Mouse (Mus musculus): ENCODE data around the gene Pxmp4. TPM values are rescaled to one million over a fixed set of nuclear protein-coding genes. Genes with fewer than 3 reads are reported as not detected.
A peak's percentile ranks its signal among the peaks of the same experiment; 100 is the strongest.

Gene Pxmp4
- total RNA-seq, 1 experiment from 2014 or later = 18.2 TPM

DNA sequence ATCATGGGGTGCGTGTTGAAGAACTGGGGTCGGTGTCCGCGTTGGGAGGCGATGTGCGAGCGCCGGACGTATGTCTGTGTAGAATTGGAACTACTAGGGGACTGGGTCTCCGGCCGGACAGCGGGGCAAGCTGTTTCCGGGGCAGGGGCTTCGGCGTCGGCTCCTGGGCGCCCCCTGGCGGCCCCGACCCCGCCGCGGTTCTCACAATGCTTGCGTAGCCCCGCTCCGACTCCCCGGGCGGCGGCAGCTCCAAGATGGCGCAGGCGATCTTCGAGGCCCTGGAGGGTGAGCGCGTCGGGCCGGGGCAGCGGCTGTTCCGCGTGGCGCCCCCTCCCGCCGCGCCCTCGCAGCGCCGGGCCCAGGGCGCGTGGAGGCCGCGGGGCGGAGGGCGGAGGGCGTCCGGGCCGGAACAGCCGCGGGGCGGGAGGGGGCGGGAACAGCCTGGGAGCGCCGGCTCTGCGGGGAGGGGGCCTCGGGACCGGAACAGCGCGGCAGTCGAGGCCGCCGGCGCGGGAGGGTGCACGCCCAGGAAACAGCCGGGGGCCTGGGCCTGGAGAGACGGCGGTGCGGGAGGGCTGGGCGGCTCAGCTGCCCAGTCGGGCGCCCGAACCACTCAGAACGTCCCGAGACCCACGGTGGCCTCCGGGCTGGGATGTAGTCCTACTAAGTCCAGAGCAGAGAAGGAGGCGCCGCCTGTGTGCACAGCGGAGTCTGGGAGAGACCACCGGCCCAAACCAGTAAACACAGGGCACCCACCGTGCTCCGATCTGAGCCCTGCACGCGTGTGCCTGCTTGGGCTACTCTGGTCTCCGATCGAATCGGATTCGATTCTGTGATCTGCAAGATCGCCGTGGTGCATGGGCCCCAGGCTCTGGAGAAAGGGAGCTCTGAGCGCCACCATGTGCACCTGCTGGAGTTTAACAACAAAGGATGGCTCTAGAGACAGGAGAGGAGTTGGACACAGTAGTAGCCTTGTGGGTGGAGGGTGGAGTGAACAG, 9.9 kb upstream of the Pxmp4 start, which contains the start of the genes Zfp341 and 4930519P11Rik:
Gene Zfp341, plus strand, starts transcription at position 180 of the 998 bp plus-strand sequence.
Gene 4930519P11Rik, minus strand, starts transcription at position 320 of the 998 bp plus-strand sequence.
- peak; percentile 76 for ATAC-seq (replicated peaks; ENCODE audit: low read depth, poor library complexity, severe bottlenecking)

DNA sequence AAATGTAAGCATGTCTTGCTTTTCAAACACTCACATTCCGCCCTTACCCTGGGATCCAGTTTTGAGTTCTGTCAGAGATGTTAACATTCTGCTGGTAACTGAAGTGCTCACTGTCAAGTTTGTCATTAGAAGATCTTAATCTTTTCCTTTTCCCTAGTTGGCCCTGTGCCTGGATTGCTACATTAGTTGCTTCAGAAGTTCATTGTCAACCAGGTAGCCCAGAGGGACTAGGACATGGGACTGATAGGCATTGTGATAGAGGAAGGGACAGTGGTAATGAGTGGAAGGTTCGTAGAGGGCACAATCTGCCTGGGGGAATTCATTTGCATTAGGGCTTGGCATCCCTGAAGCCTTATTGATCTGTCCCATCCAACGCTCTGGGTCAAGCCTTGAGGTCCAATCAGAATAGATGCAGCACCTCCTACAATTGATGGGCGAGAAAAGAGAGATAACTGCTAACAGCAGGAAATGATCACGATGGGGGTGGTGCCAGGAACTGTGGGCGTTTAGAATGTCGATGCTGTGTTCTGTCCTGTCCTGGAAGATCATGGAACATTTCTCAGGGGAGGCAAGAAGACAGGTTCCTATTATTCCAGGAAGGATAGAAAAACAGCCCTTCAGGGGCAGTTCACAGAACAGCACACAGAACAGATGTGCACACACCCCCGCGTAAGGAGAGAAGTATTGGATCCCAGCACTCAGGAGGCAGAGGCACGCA, 5.7 kb upstream of the Pxmp4 start:
- no peak for ATAC-seq (replicated peaks; ENCODE audit: low read depth, poor library complexity, severe bottlenecking)

DNA sequence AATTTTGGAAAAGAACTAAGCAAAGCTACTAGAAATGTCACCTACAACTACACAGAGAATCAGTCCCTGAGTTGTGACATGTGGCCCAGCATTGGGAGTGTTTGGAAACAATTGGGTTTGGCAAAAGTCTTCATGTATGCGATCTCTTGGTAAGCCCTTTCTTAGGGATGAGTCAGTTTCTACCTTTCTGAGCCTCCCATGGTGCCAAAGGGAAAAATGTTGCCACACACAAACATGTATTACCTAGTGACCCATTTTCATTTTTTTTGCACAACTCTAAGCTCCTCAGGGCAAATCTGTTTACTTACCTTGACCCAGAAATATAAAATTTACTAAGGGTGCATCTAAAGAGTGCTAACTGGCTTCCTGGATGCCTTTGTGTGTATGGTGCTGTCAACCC, 3.5 kb upstream of the Pxmp4 start:
- no peak for ATAC-seq (replicated peaks; ENCODE audit: low read depth, poor library complexity, severe bottlenecking)

DNA sequence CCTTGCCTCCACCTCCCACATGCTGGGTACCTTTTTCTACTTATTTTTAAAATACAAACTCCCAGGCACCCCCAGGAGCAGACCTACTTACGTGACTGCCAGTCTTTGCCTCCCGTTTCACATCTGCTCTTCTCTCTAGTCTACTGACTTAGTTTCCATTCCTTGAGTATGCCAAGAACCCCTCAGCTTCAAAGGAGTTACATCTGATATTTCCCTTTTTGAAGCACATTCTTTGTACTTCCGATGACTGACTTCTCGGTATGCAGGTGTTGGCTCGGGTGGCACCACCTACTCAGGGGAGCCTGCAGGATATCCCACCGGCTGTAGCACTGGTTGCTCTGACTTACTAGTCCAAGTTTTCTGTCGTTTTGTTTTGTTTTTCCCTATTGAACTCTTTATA, 648 bp upstream of the Pxmp4 start:
- peak; percentile 9 for ATAC-seq (replicated peaks; ENCODE audit: low read depth, poor library complexity, severe bottlenecking)

DNA sequence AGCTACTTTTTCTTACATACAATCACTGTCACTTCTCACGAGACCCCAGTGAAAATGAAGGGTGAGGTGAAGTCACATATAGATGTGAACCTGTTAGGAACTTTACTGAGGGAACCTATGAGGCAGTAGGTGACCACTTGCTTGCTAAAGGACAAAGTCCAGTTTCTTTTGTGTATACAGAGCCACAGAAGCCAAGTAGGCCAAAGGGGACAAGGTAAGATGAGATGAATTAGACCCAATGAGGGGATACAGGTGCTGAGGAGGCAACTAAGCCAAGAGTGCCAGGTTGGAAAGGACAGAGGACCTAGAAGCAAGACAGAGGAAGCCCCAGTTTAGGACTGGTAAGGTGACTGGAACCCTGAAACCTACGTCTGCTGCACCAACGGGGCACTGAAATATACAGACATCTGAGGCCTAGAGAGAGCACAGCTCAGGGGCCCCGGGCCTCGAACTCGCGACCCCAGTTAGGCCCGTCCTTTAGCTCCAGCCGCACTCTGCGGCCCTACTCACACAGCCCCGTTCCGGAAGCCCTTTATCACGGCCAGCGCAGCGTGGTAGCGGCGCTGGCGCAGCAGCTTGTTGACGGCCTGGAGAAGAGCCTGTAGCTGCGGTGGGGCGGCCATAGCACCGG, 386 bp downstream of the Pxmp4 start:
- ATAC-seq (replicated peaks; ENCODE audit: low read depth, poor library complexity, severe bottlenecking) = no peak

DNA sequence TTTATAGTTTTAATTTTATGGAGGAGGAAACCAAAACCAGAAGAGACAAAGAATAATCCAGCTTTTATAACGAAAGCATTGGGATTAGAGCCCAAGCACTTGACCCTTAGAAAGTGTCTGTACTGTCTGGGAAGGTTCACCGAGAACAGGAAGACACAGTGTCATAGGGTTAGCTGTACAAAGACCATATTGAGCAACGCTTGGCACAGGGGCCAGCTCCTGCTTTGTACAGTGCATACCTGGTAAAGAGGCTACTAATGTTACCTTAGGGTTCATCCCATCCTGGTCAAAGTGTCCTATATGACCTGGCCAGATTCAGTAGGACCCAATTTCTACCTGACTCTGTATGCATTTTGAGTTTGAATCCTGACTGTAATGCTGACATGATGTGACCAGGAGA, 2.2 kb downstream of the Pxmp4 start:
- no peak for ATAC-seq (replicated peaks; ENCODE audit: low read depth, poor library complexity, severe bottlenecking)

DNA sequence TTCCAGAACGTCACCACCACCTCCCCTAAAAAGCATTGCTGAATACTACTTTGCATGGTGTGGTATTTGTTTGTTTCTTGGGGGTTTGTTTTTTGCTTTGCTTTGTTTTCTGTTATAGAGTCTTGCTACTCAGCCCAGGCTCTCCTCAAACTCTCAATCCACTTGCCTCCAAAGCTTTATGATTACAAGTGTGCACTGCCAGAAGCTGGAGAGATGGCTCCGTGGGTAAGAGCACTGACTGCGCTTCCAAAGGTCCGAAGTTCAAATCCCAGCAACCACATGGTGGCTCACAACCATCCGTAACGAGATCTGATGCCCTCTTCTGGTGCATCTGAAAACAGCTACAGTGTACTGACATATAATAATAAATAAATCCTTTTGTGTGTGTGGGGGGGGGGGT, 2.9 kb downstream of the Pxmp4 start:
- no peak for ATAC-seq (replicated peaks; ENCODE audit: low read depth, poor library complexity, severe bottlenecking)

DNA sequence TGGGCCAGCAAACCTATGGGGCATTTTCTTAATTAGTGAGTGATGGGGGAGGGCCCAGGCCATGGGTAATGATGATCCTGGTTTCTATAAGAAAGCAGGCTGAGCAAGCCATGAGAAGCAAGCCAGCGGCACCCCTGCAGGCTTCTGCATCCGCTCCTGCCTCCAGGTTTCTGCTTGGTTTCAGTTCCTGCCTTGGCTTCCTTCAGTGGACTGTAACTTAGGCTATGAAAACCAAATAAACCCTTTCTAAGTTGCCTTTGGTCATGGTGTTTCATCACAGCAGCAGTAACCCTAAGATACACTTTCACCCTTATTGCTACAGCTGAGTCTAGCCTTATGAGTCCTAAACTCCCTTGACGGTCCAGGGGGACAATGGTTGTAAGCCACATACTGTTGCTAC, 6.1 kb downstream of the Pxmp4 start:
- ATAC-seq (replicated peaks; ENCODE audit: low read depth, poor library complexity, severe bottlenecking) = peak; percentile 83

DNA sequence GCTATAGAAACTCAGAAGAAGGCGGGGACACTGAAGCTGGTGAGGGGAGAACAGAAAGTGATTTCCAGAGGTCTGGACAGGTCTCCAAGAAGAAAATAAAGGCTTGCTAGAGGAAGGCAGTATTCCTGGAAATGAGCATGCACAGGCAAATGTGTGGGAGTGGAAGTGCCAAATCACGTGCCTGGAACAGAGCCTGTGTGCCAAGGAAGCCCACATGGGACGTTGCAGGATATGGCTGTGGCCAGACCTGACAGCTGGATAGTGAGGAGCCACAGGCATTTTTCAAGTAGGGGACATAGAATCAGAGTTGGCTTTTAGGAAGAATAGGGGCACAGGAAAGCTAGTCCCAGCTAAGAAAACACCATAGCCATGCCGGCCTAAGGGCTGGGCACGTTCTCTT, 7.7 kb downstream of the Pxmp4 start:
- no peak for ATAC-seq (replicated peaks; ENCODE audit: low read depth, poor library complexity, severe bottlenecking)

DNA sequence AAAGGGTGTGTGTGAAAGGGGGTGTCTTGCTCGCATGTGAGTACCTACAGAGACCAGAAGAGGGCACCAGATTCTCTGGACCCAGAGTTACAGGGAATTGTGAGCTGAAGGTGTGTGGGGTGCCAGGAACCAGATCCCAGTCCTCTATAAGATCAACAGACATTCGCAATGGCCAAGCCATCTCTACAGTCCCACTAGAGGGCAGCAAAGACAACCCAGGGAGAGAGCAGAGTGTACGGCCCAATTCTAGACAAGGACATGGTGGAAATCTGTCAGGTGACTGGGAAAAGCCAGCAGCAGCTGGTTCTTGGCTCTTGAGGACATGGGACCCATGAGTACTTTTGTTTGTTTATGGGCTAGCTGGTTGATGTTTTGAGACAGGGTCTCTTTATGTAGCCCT, 10.5 kb downstream of the Pxmp4 start:
- ATAC-seq (replicated peaks; ENCODE audit: low read depth, poor library complexity, severe bottlenecking) = peak; percentile 78

DNA sequence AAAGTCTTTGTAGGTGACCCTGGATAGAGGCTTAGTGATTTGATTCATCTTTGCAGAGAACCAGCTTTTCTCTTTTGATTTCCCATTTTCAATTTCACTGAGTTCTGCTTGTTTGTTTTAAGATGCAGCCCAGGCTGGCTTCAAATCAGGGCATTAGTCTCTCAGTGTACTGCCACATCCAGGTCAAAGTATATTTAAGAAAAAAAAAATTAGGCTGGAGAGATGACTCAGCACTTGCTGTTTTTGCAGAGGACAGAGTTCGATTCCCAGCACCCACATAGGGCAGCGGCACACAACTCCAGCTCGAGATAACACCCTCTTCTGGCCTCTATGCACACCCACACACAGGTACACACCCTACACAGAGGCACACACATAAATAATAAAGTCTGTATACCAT, 12.3 kb downstream of the Pxmp4 start:
- no peak for ATAC-seq (replicated peaks; ENCODE audit: low read depth, poor library complexity, severe bottlenecking)

DNA sequence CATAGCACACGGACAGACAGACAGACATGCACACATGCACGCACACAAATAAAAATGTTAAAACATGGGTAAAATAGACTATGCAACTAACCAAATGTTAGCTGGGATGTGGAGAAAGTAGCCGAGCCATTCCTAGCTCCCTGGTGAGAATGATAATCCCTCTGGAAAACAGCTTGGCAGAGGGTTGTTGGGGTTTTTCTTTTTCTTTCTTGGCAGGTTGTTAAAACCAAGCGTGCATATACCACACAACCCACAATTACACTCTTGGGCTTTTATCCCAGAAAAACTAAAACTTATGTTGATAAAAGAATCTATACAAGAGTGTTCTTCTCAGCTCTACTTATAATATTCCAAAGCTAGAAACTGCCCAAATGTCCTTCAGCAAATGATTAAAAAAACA, 14.5 kb downstream of the Pxmp4 start:
- ATAC-seq (replicated peaks; ENCODE audit: low read depth, poor library complexity, severe bottlenecking) = no peak

DNA sequence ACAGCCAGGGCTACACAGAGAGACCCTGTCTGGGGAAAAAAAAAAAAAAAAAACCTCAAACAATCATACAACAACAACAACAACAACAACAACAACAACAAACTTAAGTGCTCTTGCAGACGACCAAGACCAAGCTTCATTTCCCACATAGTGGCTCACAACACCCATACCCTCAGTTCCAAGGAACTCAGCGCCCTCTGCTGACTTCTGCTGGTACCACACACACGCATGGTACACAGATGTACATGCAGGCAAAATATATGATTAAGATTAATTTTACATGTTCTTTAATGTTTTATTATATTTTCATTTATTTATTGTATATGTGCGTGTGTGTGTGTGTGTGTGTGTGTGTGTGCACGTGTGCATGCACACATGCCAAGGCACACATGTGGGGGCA, 17.1 kb downstream of the Pxmp4 start:
- ATAC-seq (replicated peaks; ENCODE audit: low read depth, poor library complexity, severe bottlenecking) = peak; percentile 42

DNA sequence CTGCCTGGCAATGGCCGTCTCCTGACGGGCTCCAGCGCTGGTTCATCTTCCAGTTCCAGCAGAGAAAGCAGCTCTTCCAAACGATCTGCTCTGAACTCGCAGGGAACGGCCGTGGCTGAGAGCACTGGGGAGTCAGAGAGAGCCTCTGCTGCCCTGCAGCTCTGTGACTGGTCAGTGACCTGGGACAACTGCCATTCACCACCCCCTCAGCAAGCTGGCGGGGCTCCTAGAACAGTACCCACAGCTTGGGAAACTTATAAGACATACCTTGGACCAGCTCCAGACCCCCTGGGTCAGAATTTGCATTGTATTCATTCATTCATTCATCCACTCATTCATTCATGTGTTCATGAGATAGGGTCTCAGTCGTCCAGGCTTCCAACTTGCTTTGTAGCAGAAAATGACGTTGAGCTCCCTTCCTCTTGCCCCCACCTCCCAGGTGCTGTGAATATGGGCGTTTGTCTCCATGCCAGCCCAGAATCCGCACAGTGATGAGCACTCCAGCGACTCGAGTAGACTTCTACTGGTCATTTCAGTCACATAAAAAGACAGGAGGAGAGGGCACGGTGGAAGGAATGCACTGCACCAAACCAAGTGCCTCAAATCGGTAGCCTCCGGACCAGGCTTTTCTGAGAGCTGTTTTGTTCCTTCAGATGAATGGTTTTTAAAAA, 18.4 kb downstream of the Pxmp4 start:
- no peak for ATAC-seq (replicated peaks; ENCODE audit: low read depth, poor library complexity, severe bottlenecking)

DNA sequence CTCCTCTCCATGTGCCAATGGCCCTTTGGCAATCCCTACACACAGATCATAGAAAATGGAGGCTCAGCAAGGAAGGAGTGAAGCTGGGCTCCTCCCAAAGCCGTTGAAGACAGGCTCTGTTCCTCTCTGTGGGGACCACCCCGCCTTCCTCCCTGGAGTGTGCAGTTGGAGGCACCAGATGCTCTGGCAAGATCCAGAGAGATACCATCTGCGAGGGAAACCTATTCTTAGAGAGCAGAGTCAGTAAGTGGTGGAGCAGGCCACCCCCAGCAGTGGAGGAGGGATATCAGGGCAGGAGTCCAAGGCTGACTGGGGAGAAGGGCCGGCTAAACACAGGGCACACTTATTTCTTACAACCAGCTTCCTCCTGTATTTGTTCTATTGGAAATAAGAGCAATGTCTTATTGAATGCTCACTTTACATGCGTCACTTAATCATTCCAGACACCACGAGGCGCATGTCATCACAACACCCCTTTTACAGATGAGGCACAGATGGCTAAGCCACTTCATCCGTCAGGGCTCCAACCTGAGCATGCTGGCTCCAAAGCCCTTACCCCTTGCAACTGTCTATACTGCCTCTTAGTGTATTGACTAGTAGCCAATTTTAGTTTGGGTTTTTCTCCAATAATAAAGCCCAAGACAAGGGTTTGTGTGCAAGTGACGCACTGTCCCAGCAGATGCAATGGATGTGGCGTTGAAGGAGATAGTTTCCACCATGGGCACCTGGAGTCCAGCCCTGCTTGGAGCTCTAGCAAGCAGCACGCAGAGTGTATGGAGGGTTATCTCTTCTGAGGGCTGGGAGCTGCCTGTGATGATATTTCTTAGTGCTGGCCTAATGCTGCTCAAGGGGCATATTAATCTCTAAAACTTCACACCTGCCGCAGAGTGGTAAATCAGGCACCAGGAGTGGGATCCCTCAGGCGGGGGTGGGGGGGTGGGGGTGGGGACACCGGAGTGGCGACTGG, 19.3 kb downstream of the Pxmp4 start:
- ATAC-seq (replicated peaks; ENCODE audit: low read depth, poor library complexity, severe bottlenecking) = peak; percentile 73

DNA sequence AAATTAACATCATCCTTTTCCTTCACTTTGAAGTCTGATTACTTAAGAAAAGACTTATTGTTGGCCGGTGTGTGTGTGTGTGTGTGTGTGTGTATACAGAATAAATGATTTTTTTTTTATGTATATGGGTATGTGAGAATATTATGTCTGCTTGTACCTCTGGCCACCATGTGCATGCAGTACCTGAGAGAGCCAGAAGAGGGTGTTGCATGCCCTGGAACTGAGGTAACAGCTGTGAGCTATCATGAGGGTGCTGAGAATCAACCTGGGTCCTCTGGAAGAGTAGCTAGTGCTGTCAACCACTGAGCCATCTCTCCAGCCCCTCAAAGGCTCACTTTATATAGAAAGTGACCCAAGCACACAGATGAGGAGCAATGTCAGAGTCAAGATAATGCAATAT, 22.1 kb downstream of the Pxmp4 start:
- ATAC-seq (replicated peaks; ENCODE audit: low read depth, poor library complexity, severe bottlenecking) = no peak

DNA sequence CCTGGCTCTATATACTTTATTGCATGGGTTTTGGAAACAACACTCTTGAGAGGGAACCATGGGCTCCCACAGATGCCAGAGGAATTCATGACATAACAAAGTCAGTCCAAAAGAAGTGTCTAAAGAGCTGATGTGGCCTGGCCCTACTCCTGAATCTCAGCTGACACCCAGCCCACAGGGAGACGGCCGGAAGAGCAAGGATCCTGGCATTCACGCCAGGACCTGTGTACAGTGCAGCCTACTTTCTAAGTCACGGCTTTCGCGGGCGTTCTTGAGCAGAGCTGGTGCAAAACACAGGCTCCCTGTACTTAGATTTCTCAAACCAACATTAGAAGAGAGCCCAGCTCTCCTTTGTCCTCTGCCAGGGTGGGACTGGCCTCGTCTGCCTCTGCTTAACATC, 22.9 kb downstream of the Pxmp4 start:
- ATAC-seq (replicated peaks; ENCODE audit: low read depth, poor library complexity, severe bottlenecking) = no peak

DNA sequence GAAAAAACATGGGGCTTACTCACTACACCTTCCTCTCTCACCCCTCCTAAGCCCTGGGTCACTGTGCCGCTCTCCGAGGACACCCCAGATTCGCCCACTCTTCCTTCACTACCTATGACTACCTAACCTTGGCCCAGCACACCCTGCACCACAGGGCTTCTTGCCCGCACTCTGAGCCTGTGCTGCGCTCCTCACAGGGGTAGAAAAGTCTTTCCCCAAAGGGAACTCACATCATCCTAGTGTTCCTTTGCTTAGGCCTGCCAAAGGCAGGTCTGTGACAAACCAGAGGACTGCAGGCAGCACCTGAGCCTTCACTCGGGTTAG, 25.8 kb downstream of the Pxmp4 start:
- no peak for ATAC-seq (replicated peaks; ENCODE audit: low read depth, poor library complexity, severe bottlenecking)

All from common myeloid progenitor, adult 5-6 weeks (primary cell).